Mouse (Mus musculus): ENCODE data around the gene Wfdc5.

Gene Wfdc5

GRCm38 (mm10) chr2:164126533-164126955 is 56.0 kb downstream of the Wfdc5 start:
- no peak for DNase-seq

All from thymus, postnatal 25 days (tissue).